Mouse (Mus musculus): Measurements from ENCODE around the gene Cd9.

DNA sequence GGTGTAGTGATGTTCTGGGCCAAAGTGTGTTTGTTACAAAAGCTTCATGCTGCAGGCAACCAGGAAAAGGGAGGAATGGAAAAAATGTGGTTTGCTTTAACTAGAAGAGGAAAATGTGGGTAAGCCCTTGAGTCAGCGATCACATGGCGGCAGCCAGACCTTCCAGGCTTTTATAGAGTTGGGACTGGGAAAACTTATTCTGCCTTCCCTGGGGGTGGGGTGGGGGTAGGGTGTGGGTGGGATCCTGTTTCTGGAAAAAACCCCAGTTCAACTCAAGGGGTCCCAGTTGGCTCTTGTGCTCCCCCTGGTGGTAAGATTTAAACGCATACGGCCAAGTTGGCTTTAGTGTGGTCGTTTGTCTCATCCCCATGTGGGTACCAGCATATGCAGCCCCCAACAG, 3.5 kb upstream of the Cd9 start:
- peak; percentile 59 for TF ChIP-seq CTCF (conservative IDR thresholded peaks at IDR 0.05; ENCODE audit: insufficient read depth, insufficient read length, low read depth, low read length)
- TF ChIP-seq POLR2A (IDR thresholded peaks at IDR 0.05; ENCODE audit: low read depth, low read length): no peak
